Mouse (Mus musculus): ENCODE results near the gene Ddx27. TPM values are rescaled to one million over a fixed set of nuclear protein-coding genes. Genes with fewer than 3 reads are reported as not detected.

The Ddx27 gene
- polyA plus RNA-seq (2016; fragmentation: Nextera tagmentation; extraction: Ambion mirVana) = 55.9 and 56.6 TPM in 2 replicates

- Histone ChIP-seq H3K4me1 (peaks cover 20% of the 10 kb centered on the region), H3K4me3 (replicated peaks) (peak within 1 kb of the TSS; percentile 88), H3K27ac (peak within 1 kb of the TSS; percentile 66), H3K9me3 (no peaks in the 10 kb centered on the region), H3K9ac (peak within 1 kb of the TSS; percentile 77), H3K36me3 (replicated peaks) (peaks cover 21% of the 10 kb centered on the region), H3K4me2 (peak within 1 kb of the TSS; percentile 96), H3K27me3 (no peaks in the 10 kb centered on the region)
- peak; percentile 90 for ATAC-seq (ENCODE audit: low FRiP score)
- 2% methylated on average over 37 of the region's 37 CpGs for WGBS
These were observed at the start of gene Ddx27 for GRCm38 (mm10) chr2:167014702-167015381. Gene Ddx27 (plus strand): TSS chr2:167015193.

- Histone ChIP-seq H3K9me3 (no peaks in the 10 kb centered on the region), H3K36me3 (replicated peaks) (no peaks in the 10 kb centered on the region), H3K4me1 (peaks cover 8% of the 10 kb centered on the region; the same call in 1 of the 2 replicates), H3K4me2 (no peak overlapping the region), H3K27me3 (no peaks in the 10 kb centered on the region), H3K27ac (no peak overlapping the region), H3K9ac (no peak overlapping the region), H3K4me3 (replicated peaks) (no peak overlapping the region)
- no peak for ATAC-seq (ENCODE audit: low FRiP score)
- WGBS = 82% methylated on average over 1 of the region's 1 CpGs
These were observed 41.8 kb upstream of the Ddx27 start for GRCm38 (mm10) chr2:166973153-166973552.

- no peak for ATAC-seq (ENCODE audit: low FRiP score)
- no peak overlapping the region for H3K9ac ChIP-seq
- WGBS = 90% methylated on average over 6 of the region's 6 CpGs
- H3K4me1 ChIP-seq = peaks cover 8% of the 10 kb centered on the region; the same call in 1 of the 2 replicates
- no peaks in the 10 kb centered on the region for H3K27me3 ChIP-seq
- no peak overlapping the region for H3K4me3 ChIP-seq (replicated peaks)
- H3K36me3 ChIP-seq (replicated peaks) = no peaks in the 10 kb centered on the region
- 0 out of 2 replicates have a peak overlapping the region, but pooled peaks have one; percentile 36 for H3K27ac ChIP-seq
- no peaks in the 10 kb centered on the region for H3K9me3 ChIP-seq
- H3K4me2 ChIP-seq = no peak overlapping the region
These were observed 40.7 kb upstream of the Ddx27 start for GRCm38 (mm10) chr2:166974177-166974872.

GRCm38 (mm10) chr2:166976356-166976755, 38.6 kb upstream of the Ddx27 start:
- Histone ChIP-seq H3K4me2 (no peak overlapping the region), H3K9me3 (no peaks in the 10 kb centered on the region), H3K27me3 (no peaks in the 10 kb centered on the region), H3K4me3 (replicated peaks) (no peak overlapping the region), H3K4me1 (peaks cover 8% of the 10 kb centered on the region; the same call in 1 of the 2 replicates), H3K27ac (no peak overlapping the region), H3K9ac (no peak overlapping the region), H3K36me3 (replicated peaks) (no peaks in the 10 kb centered on the region)
- 89% methylated on average over 3 of the region's 3 CpGs for WGBS
- ATAC-seq (ENCODE audit: low FRiP score) = no peak

- H3K9ac ChIP-seq = no peak overlapping the region
- 0 out of 2 replicates have a peak, but pooled peaks cover 2% of the 10 kb centered on the region for H3K9me3 ChIP-seq
- no peak overlapping the region for H3K4me3 ChIP-seq (replicated peaks)
- 86% methylated on average over 3 of the region's 3 CpGs for WGBS
- H3K36me3 ChIP-seq (replicated peaks) = no peaks in the 10 kb centered on the region
- no peak overlapping the region for H3K4me2 ChIP-seq
- H3K27ac ChIP-seq = no peak overlapping the region
- peaks cover 8% of the 10 kb centered on the region; the same call in 1 of the 2 replicates for H3K4me1 ChIP-seq
- ATAC-seq (ENCODE audit: low FRiP score) = no peak
- no peaks in the 10 kb centered on the region for H3K27me3 ChIP-seq
These were observed 37.5 kb upstream of the Ddx27 start for GRCm38 (mm10) chr2:166977490-166977889.

- no peak overlapping the region for H3K9ac ChIP-seq
- ATAC-seq (ENCODE audit: low FRiP score) = no peak
- H3K4me1 ChIP-seq = peaks cover 4% of the 10 kb centered on the region; the same call in 1 of the 2 replicates
- H3K36me3 ChIP-seq (replicated peaks) = no peaks in the 10 kb centered on the region
- no peaks in the 10 kb centered on the region for H3K27me3 ChIP-seq
- no peak overlapping the region for H3K4me2 ChIP-seq
- WGBS = 88% methylated on average over 2 of the region's 2 CpGs
- H3K9me3 ChIP-seq = 0 out of 2 replicates have a peak, but pooled peaks cover 2% of the 10 kb centered on the region
- H3K27ac ChIP-seq = no peak overlapping the region
- H3K4me3 ChIP-seq (replicated peaks) = no peak overlapping the region
These were observed 34.8 kb upstream of the Ddx27 start for GRCm38 (mm10) chr2:166980161-166980560.

GRCm38 (mm10) chr2:166983351-166983894, 31.6 kb upstream of the Ddx27 start:
- Histone ChIP-seq H3K4me1 (no peaks in the 10 kb centered on the region), H3K9me3 (0 out of 2 replicates have a peak, but pooled peaks cover 2% of the 10 kb centered on the region), H3K9ac (no peak overlapping the region), H3K27me3 (no peaks in the 10 kb centered on the region), H3K27ac (no peak overlapping the region), H3K36me3 (replicated peaks) (no peaks in the 10 kb centered on the region), H3K4me2 (no peak overlapping the region), H3K4me3 (replicated peaks) (no peak overlapping the region)
- no peak for ATAC-seq (ENCODE audit: low FRiP score)
- 87% methylated on average over 4 of the region's 4 CpGs for WGBS

GRCm38 (mm10) chr2:166990861-166991260, 24.1 kb upstream of the Ddx27 start:
- H3K9me3 ChIP-seq = no peaks in the 10 kb centered on the region
- no peak overlapping the region for H3K4me3 ChIP-seq (replicated peaks)
- no peak overlapping the region for H3K27ac ChIP-seq
- no peak for ATAC-seq (ENCODE audit: low FRiP score)
- WGBS = 92% methylated on average over 7 of the region's 7 CpGs
- H3K4me2 ChIP-seq = no peak overlapping the region
- no peak overlapping the region for H3K9ac ChIP-seq
- peaks cover 31% of the 10 kb centered on the region for H3K4me1 ChIP-seq
- no peaks in the 10 kb centered on the region for H3K27me3 ChIP-seq
- no peaks in the 10 kb centered on the region for H3K36me3 ChIP-seq (replicated peaks)

- Histone ChIP-seq H3K4me3 (replicated peaks) (no peak overlapping the region), H3K9me3 (no peaks in the 10 kb centered on the region), H3K36me3 (replicated peaks) (no peaks in the 10 kb centered on the region), H3K4me1 (peaks cover 36% of the 10 kb centered on the region), H3K27me3 (no peaks in the 10 kb centered on the region), H3K9ac (no peak overlapping the region), H3K27ac (no peak overlapping the region), H3K4me2 (no peak overlapping the region)
- ATAC-seq (ENCODE audit: low FRiP score) = no peak
These were observed 23.0 kb upstream of the Ddx27 start for GRCm38 (mm10) chr2:166991945-166992344.

- Histone ChIP-seq H3K4me3 (replicated peaks) (peak overlapping the region; percentile 99), H3K4me2 (peak overlapping the region; percentile 74), H3K27ac (peak overlapping the region; percentile 97), H3K9me3 (no peaks in the 10 kb centered on the region), H3K9ac (peak overlapping the region; percentile 94), H3K27me3 (no peaks in the 10 kb centered on the region), H3K36me3 (replicated peaks) (no peaks in the 10 kb centered on the region), H3K4me1 (peaks cover 36% of the 10 kb centered on the region)
- no peak; the same call in 1 of the 2 replicates for ATAC-seq (ENCODE audit: low FRiP score)
- WGBS = 5% methylated on average over 28 of the region's 28 CpGs
These were observed 19.8 kb upstream of the Ddx27 start for GRCm38 (mm10) chr2:166995021-166995795.

GRCm38 (mm10) chr2:166995796-166996532, 19.0 kb upstream of the Ddx27 start, which contains the start of gene Stau1:
Gene Stau1 (minus strand): TSS chr2:166996299.
- no peaks in the 10 kb centered on the region for H3K9me3 ChIP-seq
- H3K27me3 ChIP-seq = no peaks in the 10 kb centered on the region
- peak within 1 kb of the TSS; percentile 74 for H3K4me2 ChIP-seq
- H3K36me3 ChIP-seq (replicated peaks) = no peaks in the 10 kb centered on the region
- H3K27ac ChIP-seq = peak within 1 kb of the TSS; percentile 97
- ATAC-seq (ENCODE audit: low FRiP score) = peak; percentile 99
- H3K4me1 ChIP-seq = peaks cover 36% of the 10 kb centered on the region
- WGBS = under 1% methylated on average over 64 of the region's 88 CpGs
- H3K4me3 ChIP-seq (replicated peaks) = peak within 1 kb of the TSS; percentile 99
- H3K9ac ChIP-seq = peak within 1 kb of the TSS; percentile 94
